Mouse (Mus musculus): ENCODE measurements around the gene Rflna. TPM values are rescaled to one million over a fixed set of nuclear protein-coding genes. Genes with fewer than 3 reads are reported as not detected.

Gene Rflna
- 1 to 10 TPM; 2.0 to 2.1 TPM for total RNA-seq (2021)

- DNase-seq: peak; percentile 65
- intact Hi-C loops (cut with DNase I): no loop called here
Observed at GRCm38 (mm10) chr5:125002969-125003872, at the start of gene Rflna. TSS of gene Rflna (plus strand) at chr5:125003221.

GRCm38 (mm10) chr5:124954404-124955305, 48.4 kb upstream of the Rflna start:
- intact Hi-C loops (cut with DNase I): no loop called here
- peak; percentile 68 for DNase-seq

- intact Hi-C loops (cut with DNase I): no loop called here
- DNase-seq: no peak
Observed at GRCm38 (mm10) chr5:124957491-124957890, 45.5 kb upstream of the Rflna start.

- DNase-seq: no peak
- intact Hi-C loops (cut with DNase I): no loop called here
Observed at GRCm38 (mm10) chr5:124959099-124959498, 43.9 kb upstream of the Rflna start.

DNA sequence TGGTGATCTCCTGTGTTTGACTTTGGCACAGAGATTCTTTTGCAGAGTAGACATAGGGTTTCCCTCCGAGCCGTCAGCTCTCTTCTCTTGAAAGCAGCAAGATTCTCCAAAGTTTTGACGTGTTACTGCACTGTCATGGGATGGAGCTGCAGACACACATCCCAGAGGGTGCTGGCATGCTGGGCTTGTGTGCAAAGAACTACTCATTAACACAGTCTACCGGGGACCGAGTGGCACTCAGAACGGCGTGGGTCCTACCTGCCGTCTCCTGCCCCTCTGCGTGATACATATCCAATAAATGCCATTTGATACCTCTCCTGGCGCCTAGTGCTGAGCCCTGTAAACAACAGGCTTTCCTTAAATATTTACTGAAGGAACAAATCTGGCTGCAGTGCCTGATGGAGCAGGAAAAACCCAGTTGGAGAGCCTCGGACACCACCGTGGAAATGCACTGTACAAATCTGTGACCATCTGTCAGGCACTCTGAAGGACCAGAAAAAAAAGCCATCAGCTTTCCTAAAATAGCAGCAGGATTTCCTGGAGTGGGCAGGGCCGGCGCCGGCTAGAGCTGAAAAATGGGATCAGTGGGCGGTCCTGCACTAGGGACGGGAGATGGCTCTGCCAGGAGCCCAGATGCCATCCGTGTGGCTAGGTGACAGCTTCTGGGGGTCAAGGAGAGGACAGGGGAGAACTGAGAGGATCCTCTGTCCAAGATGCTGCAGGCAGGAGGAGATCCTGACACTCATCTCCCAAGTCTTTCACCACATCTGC, 42.7 kb upstream of the Rflna start:
- peak; percentile 84 for DNase-seq
- intact Hi-C loops (cut with DNase I): no loop called here

DNA sequence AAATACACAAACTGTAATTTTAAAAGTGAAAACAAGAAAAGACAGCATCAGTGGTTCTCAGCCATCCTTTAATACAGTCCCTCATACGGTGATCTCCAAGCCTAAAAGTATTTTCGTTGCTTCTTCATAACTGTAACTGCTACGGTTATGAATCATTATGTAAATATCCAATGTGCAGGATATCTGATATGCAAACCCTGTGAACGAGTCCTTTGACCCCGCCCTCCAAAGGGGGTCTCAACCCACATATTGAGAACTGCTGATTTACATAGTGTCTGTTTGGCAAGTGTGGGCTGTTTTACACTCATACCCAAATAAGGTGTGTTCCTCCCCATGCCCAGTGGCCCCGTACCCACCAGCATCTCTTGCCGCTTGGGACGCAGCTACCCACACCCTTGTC, 41.6 kb upstream of the Rflna start:
- no peak for DNase-seq
- intact Hi-C loops (cut with DNase I): no loop called here

- DNase-seq: no peak
- intact Hi-C loops (cut with DNase I): no loop called here
Observed at GRCm38 (mm10) chr5:124962761-124963160, 40.3 kb upstream of the Rflna start.

DNA sequence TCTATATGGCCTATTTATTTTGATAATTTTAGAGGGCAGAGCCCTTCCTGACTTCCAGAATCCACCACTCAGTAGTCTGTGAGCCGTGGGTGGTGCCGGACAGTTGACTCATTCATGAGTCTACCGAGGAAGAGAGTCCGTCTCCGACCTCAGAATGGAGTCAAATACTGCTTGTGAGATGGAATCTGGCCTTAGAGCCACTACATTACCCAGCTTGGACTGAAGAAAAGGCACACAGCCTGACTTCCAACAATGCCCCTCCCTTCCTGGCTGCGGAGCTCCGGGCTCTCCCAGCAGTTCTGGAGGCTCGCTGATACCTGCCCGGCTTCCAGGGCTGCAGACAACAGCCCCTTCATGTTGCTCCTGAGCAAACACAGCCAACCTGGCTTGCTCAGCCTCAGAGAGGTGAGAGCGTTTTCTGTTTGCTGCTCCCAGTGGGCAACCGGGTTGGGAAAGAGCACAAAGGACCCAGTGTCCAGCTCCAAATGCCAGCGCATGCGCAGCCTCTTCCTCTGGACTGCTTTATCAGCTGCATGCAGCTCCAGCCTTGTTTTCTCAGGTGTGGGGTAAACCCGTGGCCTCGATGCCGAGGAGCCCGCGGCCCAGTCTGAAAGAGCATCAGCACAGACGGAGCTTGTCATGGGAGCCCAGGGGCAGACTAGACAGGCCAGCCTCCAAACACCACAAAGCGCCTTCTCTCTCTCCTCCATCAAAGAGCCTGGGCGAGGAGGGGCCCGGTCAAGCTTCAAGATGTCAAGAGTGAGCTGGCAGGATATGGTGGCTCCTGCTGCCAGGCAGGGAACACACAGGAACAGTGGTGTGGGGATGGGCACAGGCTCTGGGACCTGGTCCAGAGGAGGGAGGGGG, 39.0 kb upstream of the Rflna start:
- peak; percentile 87 for DNase-seq
- intact Hi-C loops (cut with DNase I): no loop called here

DNA sequence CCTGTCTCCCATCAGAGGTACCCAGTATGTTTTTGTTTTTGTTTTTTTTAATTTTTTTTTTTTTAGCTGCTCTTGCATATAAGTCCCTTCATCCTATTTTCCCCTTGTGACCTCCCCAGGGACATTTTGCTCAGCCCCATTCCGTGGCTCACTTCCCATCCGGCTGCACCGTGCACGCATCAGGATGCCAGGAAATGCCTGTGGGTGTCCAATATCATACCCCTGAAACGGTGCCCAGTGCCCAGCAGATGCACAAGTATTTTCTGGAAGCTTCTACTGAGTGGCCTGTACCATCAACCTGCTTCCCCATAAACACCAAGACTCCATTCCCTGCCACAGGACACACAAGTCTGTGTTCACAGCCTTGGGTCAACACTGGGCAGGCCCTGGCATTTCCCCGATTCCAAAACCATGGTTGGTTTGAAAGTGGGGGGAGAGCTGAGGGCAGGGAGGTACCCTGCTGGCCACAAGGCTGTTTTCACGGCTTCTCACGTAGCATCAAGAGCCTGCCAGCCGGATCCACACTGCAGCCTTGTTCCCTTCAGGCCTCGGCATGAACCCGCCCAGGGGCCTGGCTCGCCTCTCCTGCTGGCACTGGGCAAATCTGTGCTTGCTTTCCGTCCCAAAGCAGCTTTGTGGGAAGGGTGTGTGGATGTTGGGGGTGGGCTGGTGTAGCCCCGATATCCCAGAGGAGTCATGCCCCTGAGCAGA, 36.2 kb upstream of the Rflna start:
- intact Hi-C loops (cut with DNase I): no loop called here
- peak; percentile 78 for DNase-seq

DNA sequence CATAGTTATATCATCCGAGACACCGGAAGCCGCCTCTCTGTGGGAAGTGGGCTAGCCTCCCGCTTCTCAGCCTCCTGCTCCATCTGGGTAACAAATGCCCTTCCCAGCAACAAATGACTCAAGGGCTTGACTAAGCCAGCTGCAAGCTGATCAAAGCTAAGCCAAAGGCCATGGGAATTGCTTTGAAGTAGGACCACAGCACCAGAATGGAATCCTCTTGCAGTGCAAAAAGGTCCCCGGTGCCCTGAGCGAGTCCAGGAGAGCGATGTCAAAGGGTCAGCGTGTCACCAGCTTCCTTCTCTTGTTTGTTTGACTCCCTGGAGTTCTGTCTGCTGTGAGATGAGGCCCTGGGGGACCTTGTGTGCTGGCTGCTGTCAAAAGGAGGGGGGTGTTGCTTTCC, 33.2 kb upstream of the Rflna start:
- DNase-seq: no peak
- intact Hi-C loops (cut with DNase I): no loop called here

GRCm38 (mm10) chr5:124986222-124986621, 16.8 kb upstream of the Rflna start:
- intact Hi-C loops (cut with DNase I): no loop called here
- no peak for DNase-seq

DNA sequence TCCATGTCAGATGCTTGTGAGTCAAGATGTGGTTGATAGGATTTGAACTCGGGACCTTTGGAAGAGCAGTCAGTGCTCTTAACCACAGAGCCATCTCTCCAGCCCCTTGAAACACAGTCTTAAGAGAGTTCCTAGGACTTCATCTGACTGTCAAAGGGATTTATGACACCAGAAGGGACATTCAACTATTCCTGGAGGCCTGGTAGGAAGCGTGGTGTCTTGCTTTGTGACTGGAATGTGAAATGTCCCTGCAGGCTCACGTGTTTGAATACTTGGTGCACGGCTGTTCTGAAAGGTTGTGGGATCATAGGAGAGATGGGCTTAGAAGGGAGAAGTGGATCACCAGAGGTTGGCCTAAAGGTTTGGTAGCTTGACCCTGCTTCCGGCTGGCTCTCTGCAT, 16.4 kb upstream of the Rflna start:
- DNase-seq: no peak
- intact Hi-C loops (cut with DNase I): no loop called here

GRCm38 (mm10) chr5:124989724-124990123, 13.3 kb upstream of the Rflna start:
- no peak for DNase-seq
- intact Hi-C loops (cut with DNase I): no loop called here

DNA sequence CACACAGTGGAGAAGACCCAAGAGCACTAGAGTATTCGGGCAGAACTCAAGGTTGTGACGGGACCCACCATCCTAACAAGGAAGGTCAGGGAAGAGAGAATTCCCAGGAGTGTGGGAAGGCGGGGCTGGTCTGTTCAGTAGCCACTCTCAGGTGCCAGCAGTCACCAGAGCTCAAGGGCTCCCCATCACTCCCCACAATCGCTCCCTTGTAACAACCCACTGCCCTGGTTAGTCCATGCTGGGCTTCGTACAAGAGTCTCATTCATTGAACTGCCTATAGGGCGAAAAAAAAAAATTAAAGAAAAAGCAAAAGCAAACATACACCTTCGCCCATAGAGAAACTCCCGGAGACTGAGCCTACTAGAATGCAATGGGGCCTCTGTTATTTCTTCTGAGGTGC, 10.7 kb upstream of the Rflna start:
- intact Hi-C loops (cut with DNase I): no loop called here

DNA sequence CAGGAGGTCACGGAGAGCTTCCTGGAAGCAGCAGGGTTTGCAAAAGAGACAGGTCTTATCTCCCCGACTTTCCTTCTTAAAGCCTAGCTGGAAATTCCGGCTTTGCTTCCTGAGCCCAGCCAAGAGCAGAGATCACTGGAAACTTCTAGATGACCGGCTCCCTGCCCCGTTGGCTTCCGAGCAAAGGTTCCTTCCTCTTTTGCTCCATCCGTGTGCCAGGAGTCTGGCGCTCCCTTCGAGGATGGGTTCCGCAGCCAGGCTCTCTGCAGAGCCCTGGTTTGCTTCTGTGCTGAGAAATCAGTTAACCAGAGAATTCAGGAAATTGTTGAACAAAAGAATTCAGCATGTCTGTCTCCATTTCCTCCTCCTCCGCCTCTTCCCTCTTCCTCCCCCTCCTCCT, 10.1 kb upstream of the Rflna start:
- DNase-seq: no peak
- intact Hi-C loops (cut with DNase I): no loop called here

More for the DNA sequence above, 10.7 kb upstream of the Rflna start:
- DNase-seq: no peak

- DNase-seq: no peak
- intact Hi-C loops (cut with DNase I): no loop called here
Observed at GRCm38 (mm10) chr5:124996816-124997215, 6.2 kb upstream of the Rflna start.

DNA sequence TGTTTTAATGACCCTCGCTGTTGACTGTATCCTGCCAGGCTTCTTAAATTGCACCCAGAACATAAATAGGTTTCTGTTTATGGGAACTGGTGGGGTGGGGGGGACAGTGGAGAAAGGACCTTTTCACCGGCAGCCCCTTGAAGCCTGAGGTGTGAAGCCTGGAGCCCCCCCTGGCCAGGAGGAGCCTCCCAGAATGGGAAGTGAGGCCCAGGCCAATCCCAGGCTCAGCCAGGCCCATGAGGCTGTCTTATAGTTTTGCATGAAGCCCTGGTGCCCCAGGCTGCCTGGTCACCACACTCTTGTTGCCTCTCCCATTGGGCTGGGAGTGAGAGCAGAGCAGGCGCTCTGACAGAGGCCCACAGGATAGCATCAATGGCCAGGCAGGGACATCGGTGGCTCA, 5.1 kb upstream of the Rflna start:
- intact Hi-C loops (cut with DNase I): no loop called here
- DNase-seq: no peak

- no peak for DNase-seq
- intact Hi-C loops (cut with DNase I): no loop called here
Observed at GRCm38 (mm10) chr5:125000756-125001250, 2.2 kb upstream of the Rflna start.

- intact Hi-C loops (cut with DNase I): no loop called here
- no peak for DNase-seq
Observed at GRCm38 (mm10) chr5:125003873-125004255, 843 bp downstream of the Rflna start.

Measured in left cerebral cortex, postnatal 4 days (tissue).